Mouse (Mus musculus) CH12.LX (cell line): ENCODE data around the gene Cenpm.
A peak's percentile ranks its signal among the peaks of the same experiment; 100 is the strongest.

Source experiments
- CTCF ChIP-seq, 2 experiments: IDR thresholded peaks in 1 of 2; conservative IDR thresholded peaks in 1 of 2; 2 replicates each; pipeline ENCODE4 v1.5.1; 2011 to 2012; ENCODE audit warnings: low read depth in 2 of 2, low read length in 2 of 2, improper control_type of control experiment in 1 of 2, inconsistent platforms in 1 of 2, mild to moderate bottlenecking in 1 of 2, moderate library complexity in 1 of 2
- EP300 ChIP-seq: IDR thresholded peaks from 2 replicates; pipeline ENCODE4 v1.6.1; 2011; ENCODE audit warnings: low read length, improper control_type of control experiment
- HCFC1 ChIP-seq: IDR thresholded peaks from 2 replicates; pipeline ENCODE4 v1.6.1; 2012; ENCODE audit warnings: low read depth, mild to moderate bottlenecking, inconsistent platforms, low read length, improper control_type of control experiment
- MAX ChIP-seq: IDR thresholded peaks from 2 replicates; pipeline ENCODE4 v1.6.1; 2011; ENCODE audit warnings: low read length, improper control_type of control experiment
- MEF2A ChIP-seq: IDR thresholded peaks from 2 replicates; pipeline ENCODE4 v1.6.1; 2014; ENCODE audit warnings: low read depth, mild to moderate bottlenecking, inconsistent platforms, low read length, improper control_type of control experiment, borderline replicate concordance
- MXI1 ChIP-seq: IDR thresholded peaks from 2 replicates; pipeline ENCODE4 v1.6.1; 2011; ENCODE audit warnings: mild to moderate bottlenecking, low read depth, low read length, improper control_type of control experiment
- MYC ChIP-seq: IDR thresholded peaks from 2 replicates; pipeline ENCODE4 v1.6.1; 2011; ENCODE audit warnings: low read depth, mild to moderate bottlenecking, improper control_type of control experiment, low read length
- PAX5 ChIP-seq: IDR thresholded peaks from 2 replicates; pipeline ENCODE4 v1.6.1; 2012; ENCODE audit warnings: low read length, inconsistent platforms, mixed read lengths
- POLR2A ChIP-seq: IDR thresholded peaks from 2 replicates; pipeline ENCODE4 v1.6.1; 2011; ENCODE audit warnings: low read depth, mild to moderate bottlenecking, improper control_type of control experiment, low read length
- USF1 ChIP-seq: IDR thresholded peaks from 2 replicates; pipeline ENCODE4 v1.6.1; 2014; ENCODE audit warnings: low read depth, mild to moderate bottlenecking, inconsistent platforms, low read length, improper control_type of control experiment
- USF2 ChIP-seq: conservative IDR thresholded peaks from 2 replicates; pipeline ENCODE4 v1.6.1; 2011; ENCODE audit warnings: low read depth, low read length, improper control_type of control experiment

DNA sequence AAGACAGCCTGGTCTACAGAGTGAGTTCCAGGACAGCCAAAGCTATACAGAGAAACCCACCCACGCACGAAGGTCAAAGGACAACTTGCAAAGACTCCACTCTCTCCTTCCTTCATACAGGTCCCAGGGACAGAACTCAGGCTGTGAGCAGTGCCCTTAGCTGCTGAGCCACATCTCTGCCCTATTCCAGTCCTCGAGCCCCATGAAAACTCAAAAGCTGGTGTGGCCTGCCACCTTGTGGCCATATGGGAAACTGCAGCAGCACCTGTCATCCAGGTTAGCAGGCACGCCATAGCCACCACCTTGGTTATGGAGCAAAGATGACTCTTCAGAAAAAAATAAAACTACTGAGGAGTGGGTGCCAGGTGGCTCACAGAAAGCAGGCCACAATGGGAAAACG is 8.0 kb downstream of the Cenpm start:
- no peak for TF ChIP-seq USF2
- peak; percentile 86 to 97 for TF ChIP-seq CTCF (conservative IDR thresholded peaks at IDR 0.05 in 1 of 2, IDR thresholded peaks at IDR 0.05 in 1 of 2; ENCODE audit: low read depth in 2 of 2, low read length in 2 of 2)
- TF ChIP-seq HCFC1, result 0 out of 2 replicates have a peak, but pooled peaks have one; percentile 12
- TF ChIP-seq MEF2A, result no peak; the same call in 1 of the 2 replicates
- peak; percentile 39; the same call in 1 of the 2 replicates for TF ChIP-seq POLR2A
- TF ChIP-seq MYC, result no peak
- TF ChIP-seq EP300, result no peak
- TF ChIP-seq MXI1, result no peak
- TF ChIP-seq USF1, result no peak
- no peak for TF ChIP-seq PAX5
- TF ChIP-seq MAX, result no peak; the same call in 1 of the 2 replicates
